Mouse (Mus musculus) liver, embryonic 14.5 days (tissue): ENCODE measurements around the gene Rpl29. TPM values are rescaled to one million over a fixed set of nuclear protein-coding genes. Genes with fewer than 3 reads are reported as not detected.

Experiments
- ATAC-seq: fragments of 200-750 bp; cut with Nextera tagmentation; 2 replicates; pipeline ENCODE4 v1.8.0; 2017; ENCODE audit warnings: moderate number of reproducible peaks, mild to moderate bottlenecking, moderate library complexity; ENCODE audit not compliant: insufficient read depth
- DNase-seq, 3 experiments: peaks; one replicate each; pipeline ENCODE4 v3.0.0-alpha.2; 2012 to 2013; ENCODE audit warnings: low read depth in 3 of 3, low spot score in 3 of 3
- H3K27ac ChIP-seq: fragments of 300-500 bp; sonication (generic); 2 replicates; pipeline ENCODE4 v1.5.1; 2014; ENCODE audit warnings: moderate library complexity, mild to moderate bottlenecking, control low read depth, inconsistent platforms
- H3K27me3 ChIP-seq: fragments of 300-500 bp; sonication (generic); 2 replicates; pipeline ENCODE4 v1.6.1; 2014; ENCODE audit warnings: mild to moderate bottlenecking, low read length, moderate library complexity; ENCODE audit not compliant: control insufficient read depth, insufficient read depth
- H3K36me3 ChIP-seq: fragments of 300-500 bp; sonication (generic); replicated peaks from 2 replicates; pipeline ENCODE4 v1.6.1; 2014; ENCODE audit warnings: low read depth; ENCODE audit not compliant: control insufficient read depth, insufficient read depth
- H3K4me1 ChIP-seq, 2 experiments: fragments of 200-500 bp in 1 of 2; fragments of 300-500 bp in 1 of 2; sonication (generic) in 1 of 2; replicated peaks; 2 replicates each; pipeline ENCODE4 v1.6.1; 2012 to 2014; ENCODE audit warnings: antibody characterized with exemption in 1 of 2, inconsistent platforms in 1 of 2, low read length in 1 of 2; ENCODE audit not compliant: control insufficient read depth in 2 of 2, insufficient read depth in 2 of 2
- H3K4me2 ChIP-seq: fragments of 300-500 bp; sonication (generic); 2 replicates; pipeline ENCODE4 v1.6.1; 2014; ENCODE audit warnings: low read depth, mild to moderate bottlenecking, control low read depth, moderate library complexity
- H3K4me3 ChIP-seq, 2 experiments: fragments of 200-500 bp in 1 of 2; fragments of 300-500 bp in 1 of 2; sonication (generic) in 1 of 2; 2 replicates each; pipeline ENCODE4 v1.5.1; 2012 to 2014; ENCODE audit warnings: low read depth in 2 of 2, low read length in 2 of 2, mild to moderate bottlenecking in 2 of 2, control low read depth in 1 of 2, inconsistent platforms in 1 of 2, moderate library complexity in 1 of 2; ENCODE audit not compliant: insufficient read depth in 1 of 2
- H3K9ac ChIP-seq: fragments of 300-500 bp; sonication (generic); replicated peaks from 2 replicates; pipeline ENCODE4 v1.6.1; 2014; ENCODE audit warnings: mild to moderate bottlenecking, control low read depth, moderate library complexity
- H3K9me3 ChIP-seq: fragments of 300-500 bp; sonication (generic); 2 replicates; pipeline ENCODE4 v1.6.1; 2016; ENCODE audit warnings: low read length, mixed read lengths; ENCODE audit not compliant: control insufficient read depth
- CTCF ChIP-seq: IDR thresholded peaks from 2 replicates; pipeline ENCODE4 v1.5.1; 2016; ENCODE audit warnings: antibody characterized with exemption, low read depth, control low read depth
- EP300 ChIP-seq: IDR thresholded peaks from 2 replicates; pipeline ENCODE4 v1.6.1; 2016; ENCODE audit warnings: antibody characterized with exemption, low read depth
- WGBS: fragments of 180-500 bp; shearing (Covaris S2); extraction: QIAGEN DNeasy Blood & Tissue Kit; methylation state at CpG from one replicate; pipeline ENCODE4 v1.1.7; 2014; ENCODE audit not compliant: insufficient replicate concordance; 5-methylcytosine and 5-hydroxymethylcytosine counted together
- polyA plus RNA-seq, 2 experiments: library from polyadenylated mRNA; depleted of rRNA in 1 of 2; stranded (reverse) in 1 of 2; unstranded in 1 of 2; fragments of >200 nt; fragmentation: Nextera tagmentation in 1 of 2; extraction: Ambion mirVana in 1 of 2; gene quantifications; 2 replicates each; pipeline versions ENCODE4 v1.2.1 to v1.2.3; 2012 to 2014

Gene Rpl29
- polyA plus RNA-seq, 2 experiments = 720 to 743 TPM

- TF ChIP-seq CTCF = 0 out of 2 replicates have a peak, but pooled peaks have one; percentile 8
- TF ChIP-seq EP300 = peak; percentile 80
- Histone ChIP-seq H3K27ac (peak overlapping the region; percentile 38), H3K36me3 (no peaks in the 10 kb centered on the region), H3K27me3 (no peaks in the 10 kb centered on the region), H3K4me2 (peak overlapping the region; percentile 57), H3K9me3 (no peaks in the 10 kb centered on the region), H3K4me1 (peaks cover 13 to 27% of the 10 kb centered on the region in 2 experiments), H3K9ac (peak overlapping the region; percentile 38), H3K4me3 (peak overlapping the region; percentile 4 to 17; a peak in 2 of 4 replicates)
- peak; percentile 93 for ATAC-seq
- DNase-seq = peak in 1 of 3 experiments; percentile 80
- 12% methylated on average over 9 of the region's 9 CpGs for WGBS
Observed at GRCm38 (mm10) chr9:106411091-106411594, 18.1 kb upstream of the Rpl29 start.

- Histone ChIP-seq H3K27me3 (no peaks in the 10 kb centered on the region), H3K4me3 (0 out of 4 replicates have a peak overlapping the region, but pooled peaks of 1 of the 2 experiments have one; percentile 4), H3K27ac (peak overlapping the region; percentile 28), H3K4me2 (peak overlapping the region; percentile 57), H3K9ac (no peak overlapping the region), H3K36me3 (no peaks in the 10 kb centered on the region), H3K9me3 (no peaks in the 10 kb centered on the region), H3K4me1 (peaks cover 13 to 27% of the 10 kb centered on the region in 2 experiments)
- WGBS = 26% methylated on average over 6 of the region's 6 CpGs
- ATAC-seq = peak; percentile 86
- TF ChIP-seq EP300 = peak; percentile 46; the same call in 1 of the 2 replicates
- TF ChIP-seq CTCF = no peak
- no peak for DNase-seq
Observed at GRCm38 (mm10) chr9:106411729-106412128, 17.5 kb upstream of the Rpl29 start.

- WGBS = 84% methylated on average over 3 of the region's 3 CpGs
- Histone ChIP-seq H3K4me2 (peak overlapping the region; percentile 57), H3K27ac (no peak overlapping the region), H3K27me3 (no peaks in the 10 kb centered on the region; the same call in 1 of the 2 replicates), H3K4me3 (no peak overlapping the region), H3K9me3 (no peaks in the 10 kb centered on the region), H3K36me3 (no peaks in the 10 kb centered on the region), H3K4me1 (peaks cover 13 to 25% of the 10 kb centered on the region in 2 experiments), H3K9ac (no peak overlapping the region)
- no peak for ATAC-seq
- no peak for TF ChIP-seq EP300
- TF ChIP-seq CTCF = no peak
- DNase-seq = no peak
Observed at GRCm38 (mm10) chr9:106412210-106412609, 17.0 kb upstream of the Rpl29 start.

GRCm38 (mm10) chr9:106413606-106414005, 15.6 kb upstream of the Rpl29 start:
- 75% methylated on average over 5 of the region's 5 CpGs for WGBS
- H3K36me3 ChIP-seq = no peaks in the 10 kb centered on the region
- H3K4me2 ChIP-seq = no peak overlapping the region
- TF ChIP-seq EP300 = no peak
- no peak for TF ChIP-seq CTCF
- no peak overlapping the region for H3K27ac ChIP-seq
- no peaks in the 10 kb centered on the region for H3K9me3 ChIP-seq
- no peak overlapping the region for H3K4me3 ChIP-seq
- DNase-seq = no peak
- no peak overlapping the region for H3K9ac ChIP-seq
- H3K27me3 ChIP-seq = peaks cover 8% of the 10 kb centered on the region
- no peak for ATAC-seq
- H3K4me1 ChIP-seq = peaks cover 13 to 25% of the 10 kb centered on the region in 2 experiments

GRCm38 (mm10) chr9:106416826-106417225, 12.4 kb upstream of the Rpl29 start:
- H3K27me3 ChIP-seq = peaks cover 15% of the 10 kb centered on the region
- H3K9ac ChIP-seq = no peak overlapping the region
- peaks cover 3 to 8% of the 10 kb centered on the region in 2 experiments for H3K4me1 ChIP-seq
- no peak overlapping the region for H3K4me3 ChIP-seq
- 66% methylated on average over 6 of the region's 6 CpGs for WGBS
- H3K9me3 ChIP-seq = no peaks in the 10 kb centered on the region
- DNase-seq = no peak
- ATAC-seq = no peak
- H3K4me2 ChIP-seq = no peak overlapping the region
- no peak for TF ChIP-seq CTCF
- H3K27ac ChIP-seq = no peak overlapping the region
- no peaks in the 10 kb centered on the region for H3K36me3 ChIP-seq
